Mouse (Mus musculus) small intestine, adult 2 months (tissue): ENCODE results near the gene Aes.

Experiments
- CTCF ChIP-seq: fragments of 200-500 bp; IDR thresholded peaks from 2 replicates; pipeline ENCODE4 v1.5.1; 2012; ENCODE audit warnings: low read depth, mild to moderate bottlenecking, control low read depth, inconsistent platforms, low read length, moderate library complexity, mixed read lengths; ENCODE audit not compliant: insufficient replicate concordance, insufficient read length; ENCODE audit errors: extremely low read depth
- POLR2A ChIP-seq: fragments of 200-500 bp; IDR thresholded peaks from 2 replicates; pipeline ENCODE4 v1.6.1; 2012; ENCODE audit warnings: low read depth, mild to moderate bottlenecking, control low read depth, inconsistent platforms, low read length, moderate library complexity

- TF ChIP-seq CTCF: no peak
- no peak for TF ChIP-seq POLR2A
Measured at GRCm38 (mm10) chr10:81570831-81571500, 11.7 kb downstream of the Aes start.
